Mouse (Mus musculus): ENCODE data around the gene Olfr707.

DNA sequence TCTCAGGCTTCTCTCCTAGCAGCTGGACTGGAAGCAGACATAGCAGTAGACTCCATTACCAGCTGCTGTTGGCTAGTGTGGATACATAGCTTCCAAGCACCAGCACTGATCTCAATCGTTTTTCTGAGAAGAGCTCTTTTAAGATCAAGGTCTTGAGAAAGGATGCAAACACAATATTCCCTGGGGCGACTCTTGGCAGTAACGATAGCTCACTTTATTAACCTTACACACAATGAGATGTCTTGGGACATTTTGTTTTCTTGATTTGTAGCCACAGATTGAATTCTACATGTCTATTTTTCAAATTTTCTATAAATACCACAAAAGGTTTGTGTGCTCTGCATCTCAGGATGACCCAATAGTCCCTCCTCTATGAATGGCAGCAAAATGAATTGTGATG is 47.2 kb upstream of the Olfr707 start, which contains the start of gene Olfr710:
- no peak for TF ChIP-seq CTCF (IDR thresholded peaks at IDR 0.05; ENCODE audit: extremely low read depth, insufficient read depth, insufficient read length, insufficient replicate concordance)
- TF ChIP-seq POLR2A (IDR thresholded peaks at IDR 0.05; ENCODE audit: low read depth, low read length) = no peak
